In the genomic region with DNA sequence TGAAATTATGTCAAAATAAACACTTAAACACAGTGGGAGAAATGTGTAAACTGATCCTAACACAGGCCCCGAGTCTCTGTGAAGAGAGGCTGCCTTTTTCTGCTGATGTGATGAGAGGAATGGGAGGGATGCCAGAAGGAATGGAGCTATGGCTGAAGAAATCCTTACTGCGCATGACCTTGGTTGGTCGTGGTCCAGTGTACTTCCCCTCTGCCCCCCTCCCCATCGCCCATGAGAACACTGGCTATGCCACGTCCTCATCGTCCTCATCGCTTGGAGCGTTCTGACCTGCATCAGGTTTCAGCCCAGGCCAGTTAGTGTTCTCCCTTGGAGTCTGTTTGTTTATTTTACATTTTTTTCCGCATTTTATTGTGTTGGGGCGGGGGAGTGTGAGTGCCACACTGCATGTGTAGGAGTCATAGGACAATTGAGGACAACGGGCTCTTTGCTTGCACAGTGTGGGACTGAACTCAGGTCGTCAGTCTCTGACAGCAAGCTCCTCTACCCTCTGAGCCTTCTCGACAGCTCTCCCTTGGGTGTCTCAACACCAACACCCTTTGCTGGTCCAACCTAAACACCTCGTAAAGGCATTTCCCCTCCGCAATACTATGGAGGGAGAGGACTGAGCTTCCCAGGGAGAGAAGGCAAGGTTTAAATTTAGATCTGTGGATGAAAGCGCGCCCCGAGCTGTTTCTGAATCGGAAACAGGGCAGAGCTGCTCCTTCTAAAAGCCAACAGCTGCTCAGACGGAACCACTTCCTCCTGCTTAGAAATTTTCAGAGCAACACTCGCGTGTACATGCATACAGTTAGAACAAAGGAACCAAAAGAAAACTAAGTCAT, we compare ENCODE assay signal across 7 mouse cellular contexts. TPM values are rescaled to one million over a fixed set of nuclear protein-coding genes. Genes with fewer than 3 reads are reported as not detected.
DNase-seq lines count a peak whose midpoint lies in the region; ATAC-seq and TF ChIP-seq lines count a peak whose summit lies in the region.

No protein-coding gene starts in this region.

- WGBS in midbrain, embryonic 15.5 days: 77% methylated on average over 22 of the region's 22 CpGs
- WGBS in midbrain, embryonic 11.5 days: 76% methylated on average over 22 of the region's 22 CpGs
- WGBS in kidney, adult 2 months: 41% methylated on average over 22 of the region's 22 CpGs
- WGBS in thymus, adult 2 months: 32% methylated on average over 22 of the region's 22 CpGs

- no peak for TF ChIP-seq POLR2A in kidney, adult 2 months (IDR thresholded peaks at IDR 0.05; ENCODE audit: low read depth, low read length)
- TF ChIP-seq POLR2A in thymus, adult 2 months (IDR thresholded peaks at IDR 0.05; ENCODE audit: control insufficient read depth, extremely low read depth, insufficient read depth, low read length, poor library complexity): no peak

- no peak overlapping the region for H3K4me3 ChIP-seq in midbrain, embryonic 15.5 days
- no peak overlapping the region for H3K4me3 ChIP-seq in midbrain, embryonic 11.5 days (ENCODE audit: low read depth, low read length)
- no peak overlapping the region for H3K4me3 ChIP-seq in kidney, adult 2 months (ENCODE audit: insufficient read depth, low read depth, low read length)
- no peak overlapping the region for H3K4me3 ChIP-seq in thymus, adult 2 months (ENCODE audit: control insufficient read depth, insufficient read depth, low read length)

- no peak for ATAC-seq in midbrain, embryonic 15.5 days (replicated peaks)
- no peak for ATAC-seq in midbrain, embryonic 11.5 days (ENCODE audit: low FRiP score)

- no peak for TF ChIP-seq CTCF in kidney, adult 2 months (conservative IDR thresholded peaks at IDR 0.05; ENCODE audit: insufficient read depth, insufficient read length, low read depth, low read length)
- TF ChIP-seq CTCF in thymus, adult 2 months (IDR thresholded peaks at IDR 0.05; ENCODE audit: borderline replicate concordance, control insufficient read depth, extremely low read depth, insufficient read depth, low read length, poor library complexity): no peak

- H3K4me2 ChIP-seq in midbrain, embryonic 15.5 days: no peak overlapping the region
- no peak overlapping the region for H3K4me2 ChIP-seq in midbrain, embryonic 11.5 days

- H3K27me3 ChIP-seq in midbrain, embryonic 15.5 days (replicated peaks): no peaks in the 10 kb centered on the region
- no peaks in the 10 kb centered on the region for H3K27me3 ChIP-seq in midbrain, embryonic 11.5 days (ENCODE audit: control insufficient read depth, insufficient read depth, low read length)
- H3K27me3 ChIP-seq in kidney, adult 2 months (replicated peaks; ENCODE audit: control insufficient read depth, insufficient read depth, low read length): no peaks in the 10 kb centered on the region
- no peaks in the 10 kb centered on the region for H3K27me3 ChIP-seq in thymus, adult 2 months (ENCODE audit: control insufficient read depth, insufficient read depth, low read length)

- no peak overlapping the region for H3K9ac ChIP-seq in midbrain, embryonic 15.5 days
- H3K9ac ChIP-seq in midbrain, embryonic 11.5 days (ENCODE audit: low read length): no peak overlapping the region

- no peak for DNase-seq in midbrain, embryonic 11.5 days (ENCODE audit: low spot score, missing footprints)
- peak; percentile 20 to 60 for DNase-seq in frontal cortex, adult 2 months (ENCODE audit: extremely low spot score in 1 of 2, low spot score in 1 of 2)
- peak; percentile 25 for DNase-seq in kidney, adult 2 months
- peak; percentile 43 for DNase-seq in lung, postnatal 36 days
- peak; percentile 74 for DNase-seq in thymus, adult 2 months
- no peak for DNase-seq in MN1 (ENCODE audit: low spot score)

- H3K4me1 ChIP-seq in midbrain, embryonic 15.5 days: no peaks in the 10 kb centered on the region
- no peaks in the 10 kb centered on the region for H3K4me1 ChIP-seq in midbrain, embryonic 11.5 days (ENCODE audit: control insufficient read depth, insufficient read depth, low read length)
- peaks cover 8% of the 10 kb centered on the region; the same call in 1 of the 2 replicates for H3K4me1 ChIP-seq in kidney, adult 2 months (ENCODE audit: control insufficient read depth, insufficient read depth, low read length)
- H3K4me1 ChIP-seq in thymus, adult 2 months (replicated peaks; ENCODE audit: control insufficient read depth, insufficient read depth, low read length): peaks cover 26% of the 10 kb centered on the region

- H3K27ac ChIP-seq in midbrain, embryonic 15.5 days: 0 out of 2 replicates have a peak overlapping the region, but pooled peaks have one; percentile 17
- H3K27ac ChIP-seq in midbrain, embryonic 11.5 days (ENCODE audit: low read depth, low read length): no peak overlapping the region
- peak overlapping the region; percentile 32; the same call in 1 of the 2 replicates for H3K27ac ChIP-seq in kidney, adult 2 months (ENCODE audit: insufficient read depth, low read depth, low read length)
- peak overlapping the region; percentile 96 for H3K27ac ChIP-seq in thymus, adult 2 months (ENCODE audit: control insufficient read depth, insufficient read depth, low read length)

- no peaks in the 10 kb centered on the region for H3K9me3 ChIP-seq in midbrain, embryonic 15.5 days
- no peaks in the 10 kb centered on the region for H3K9me3 ChIP-seq in midbrain, embryonic 11.5 days (ENCODE audit: control insufficient read depth, low read length)

- no peaks in the 10 kb centered on the region for H3K36me3 ChIP-seq in midbrain, embryonic 15.5 days (replicated peaks)
- no peaks in the 10 kb centered on the region for H3K36me3 ChIP-seq in midbrain, embryonic 11.5 days (ENCODE audit: control insufficient read depth, insufficient read depth, low read length)
- no peaks in the 10 kb centered on the region for H3K36me3 ChIP-seq in kidney, adult 2 months (ENCODE audit: control insufficient read depth, insufficient read depth, low read length)
- H3K36me3 ChIP-seq in thymus, adult 2 months (ENCODE audit: control insufficient read depth, insufficient read depth, low read length): no peaks in the 10 kb centered on the region

RNA-seq across cellular contexts. Expression of gene Blm, which starts 19.5 kb away (rescaled TPM):
- 9.4 and 10.1 TPM in 2 replicates for polyA plus RNA-seq in midbrain, embryonic 15.5 days (2015; fragmentation: Nextera tagmentation; extraction: Ambion mirVana)
- 38.1 and 43.9 TPM in 2 replicates for polyA plus RNA-seq in midbrain, embryonic 11.5 days (2014; fragmentation: Nextera tagmentation; extraction: Ambion mirVana)
- 3.9 and 4.8 TPM in 2 replicates for polyA plus RNA-seq in frontal cortex, adult 2 months (2012; rRNA removed)
- polyA plus RNA-seq in kidney, adult 2 months (2012; rRNA removed): 0.53 and 0.58 TPM in 2 replicates
- polyA plus RNA-seq in thymus, adult 2 months (2012; rRNA removed): 6.3 and 6.4 TPM in 2 replicates

Comparison
In these comparisons a context has a peak if more than half of its experiments do, and no peak if none do; other contexts are left out.
1. DNase-seq: peak in frontal cortex, adult 2 months (2 of 2), kidney, adult 2 months (single experiment), lung, postnatal 36 days (single experiment) and thymus, adult 2 months (single experiment); none in midbrain, embryonic 11.5 days (single experiment) and MN1 (single experiment).